Mouse (Mus musculus): ENCODE results near the gene Tpk1.

Gene Tpk1

DNA sequence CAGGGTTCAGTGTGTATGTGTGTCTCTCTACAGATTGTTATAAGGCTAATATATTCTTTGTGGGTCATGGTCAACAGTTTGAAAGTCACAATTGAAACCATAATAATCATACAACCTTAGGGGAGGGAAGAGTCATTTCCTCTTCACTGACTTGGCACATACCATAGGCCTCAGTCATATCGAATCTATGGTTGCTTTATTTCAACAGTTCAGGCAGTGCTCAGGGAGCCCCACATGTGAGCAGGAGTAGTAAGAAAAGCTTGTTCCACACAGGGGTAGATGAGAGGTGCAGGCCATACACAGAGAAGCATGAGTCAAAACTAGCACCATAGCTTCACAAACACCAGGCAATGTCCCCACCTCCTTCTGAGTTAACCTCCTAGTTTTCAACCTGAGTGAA lies 323.1 kb downstream of the Tpk1 start:
- no peak for DNase-seq

GRCm38 (mm10) chr6:43342386-43342785 lies 323.7 kb downstream of the Tpk1 start:
- DNase-seq: no peak

GRCm38 (mm10) chr6:43338804-43339203 lies 327.3 kb downstream of the Tpk1 start:
- no peak for DNase-seq

DNA sequence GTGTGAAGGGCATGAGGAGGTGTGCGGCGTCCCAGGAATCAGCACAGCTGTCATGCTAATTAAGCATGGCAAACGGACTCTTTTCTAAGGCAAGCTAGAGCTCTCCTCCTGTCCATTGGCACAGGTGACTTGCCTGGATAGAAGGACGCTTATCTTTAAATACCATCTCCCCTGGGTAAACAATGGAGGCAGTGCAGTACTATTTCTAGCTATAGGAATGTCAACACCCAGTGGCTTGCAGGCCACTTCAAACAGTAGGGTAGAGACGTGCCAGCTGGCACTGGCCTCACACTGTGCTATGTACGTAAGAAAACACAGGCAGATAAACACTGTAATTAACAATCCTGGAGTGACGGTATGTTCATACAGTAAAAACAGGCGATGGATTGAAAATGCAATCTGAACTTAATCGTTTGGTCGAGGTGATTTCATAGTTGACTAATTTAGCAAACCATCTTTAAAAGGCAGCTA lies 328.6 kb downstream of the Tpk1 start:
- DNase-seq: peak; percentile 73

DNA sequence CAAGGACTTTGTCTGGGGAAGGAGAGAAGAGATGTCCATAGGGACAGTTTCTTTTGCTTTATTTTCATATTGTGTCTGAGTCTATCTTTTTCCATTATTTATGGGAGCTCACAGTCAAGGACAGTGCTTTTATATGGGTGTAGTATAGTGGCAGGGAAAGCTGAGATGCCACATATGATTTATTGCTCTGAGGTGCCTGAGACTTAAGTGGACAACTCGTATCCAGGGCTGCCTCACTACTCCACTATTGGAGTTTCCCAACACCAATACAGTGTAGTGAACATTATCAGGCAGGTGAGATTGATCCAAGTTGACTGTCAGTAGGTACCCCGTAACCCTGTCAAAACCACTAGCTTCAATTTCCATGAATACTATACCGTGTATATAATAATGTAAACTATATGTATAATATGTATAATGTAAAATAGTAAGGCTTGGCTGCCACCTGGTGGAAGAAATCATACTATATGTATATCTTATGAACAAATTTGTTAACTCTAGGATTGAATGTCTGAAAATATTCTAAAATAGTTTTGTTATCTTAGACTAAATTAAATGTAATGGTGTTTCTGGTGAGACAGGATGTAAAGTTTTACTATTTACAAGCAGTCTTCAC lies 330.4 kb downstream of the Tpk1 start:
- no peak for DNase-seq

DNA sequence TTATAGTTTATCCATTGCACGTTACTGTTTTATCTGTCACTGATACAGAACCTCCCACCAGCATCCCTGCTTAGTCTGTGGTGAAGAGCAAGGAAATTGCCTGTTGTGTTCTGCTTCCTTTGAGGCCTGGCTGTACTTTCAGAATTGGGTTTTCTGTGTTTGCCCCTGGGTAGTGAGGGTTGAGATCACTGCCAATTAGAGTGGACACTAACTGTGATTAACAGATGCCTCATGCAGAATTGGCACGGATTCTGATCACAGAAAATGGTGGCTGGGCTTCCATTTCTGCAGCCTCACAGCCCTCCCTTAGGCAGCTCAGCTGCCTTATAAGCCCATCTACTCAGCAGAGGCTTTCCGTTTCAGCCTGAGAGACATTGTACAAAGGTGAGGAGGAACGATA lies 332.6 kb downstream of the Tpk1 start:
- peak; percentile 87 for DNase-seq

GRCm38 (mm10) chr6:43312961-43313656 lies 353.0 kb downstream of the Tpk1 start:
- no peak for DNase-seq

DNA sequence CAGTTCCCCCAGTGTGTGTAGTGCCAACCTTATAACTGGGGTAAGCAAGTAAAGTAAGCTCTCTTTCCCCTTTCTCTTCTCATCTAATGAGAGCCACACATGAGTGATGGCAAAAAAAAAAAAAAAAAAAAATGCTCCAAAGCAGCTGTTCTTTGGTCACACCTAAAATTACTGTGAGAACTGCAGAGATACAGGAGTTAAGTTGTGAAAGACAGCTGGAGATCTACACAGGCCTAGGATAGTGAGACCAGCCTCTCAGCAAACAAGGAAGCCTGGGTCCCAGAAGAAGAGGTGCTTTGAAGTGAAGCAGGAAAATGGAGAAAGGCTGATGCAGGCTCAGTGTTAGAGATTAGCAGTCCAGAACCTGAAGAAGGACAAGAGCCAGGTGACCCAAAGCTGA lies 353.5 kb downstream of the Tpk1 start:
- no peak for DNase-seq

GRCm38 (mm10) chr6:43310071-43310470 lies 356.0 kb downstream of the Tpk1 start:
- no peak for DNase-seq

DNA sequence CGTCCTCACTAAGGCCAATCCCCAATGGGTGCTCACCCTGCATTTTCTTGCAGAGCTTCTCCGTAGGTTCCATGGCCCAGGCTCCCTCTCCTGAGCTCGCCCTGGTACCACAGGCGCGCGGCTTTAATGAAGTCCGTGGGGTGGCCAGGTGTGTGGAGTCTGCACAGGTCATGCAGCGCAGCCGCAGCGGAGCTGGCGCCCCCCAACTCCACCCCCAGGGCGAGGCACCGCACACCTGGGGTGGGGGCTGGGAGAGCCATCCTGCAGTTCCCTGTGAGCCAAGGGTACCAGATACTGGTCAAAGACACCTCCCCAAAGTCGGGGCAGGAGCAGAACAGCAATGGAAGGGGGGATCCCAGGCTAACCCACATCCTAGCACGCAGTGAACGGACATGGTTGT lies 356.6 kb downstream of the Tpk1 start, which contains the start of gene Nobox:
Nobox (minus strand) TSS at position 101 of the 400 bp plus-strand sequence.
- no peak for DNase-seq

GRCm38 (mm10) chr6:43297508-43297850 lies 368.6 kb downstream of the Tpk1 start:
- DNase-seq: no peak

DNA sequence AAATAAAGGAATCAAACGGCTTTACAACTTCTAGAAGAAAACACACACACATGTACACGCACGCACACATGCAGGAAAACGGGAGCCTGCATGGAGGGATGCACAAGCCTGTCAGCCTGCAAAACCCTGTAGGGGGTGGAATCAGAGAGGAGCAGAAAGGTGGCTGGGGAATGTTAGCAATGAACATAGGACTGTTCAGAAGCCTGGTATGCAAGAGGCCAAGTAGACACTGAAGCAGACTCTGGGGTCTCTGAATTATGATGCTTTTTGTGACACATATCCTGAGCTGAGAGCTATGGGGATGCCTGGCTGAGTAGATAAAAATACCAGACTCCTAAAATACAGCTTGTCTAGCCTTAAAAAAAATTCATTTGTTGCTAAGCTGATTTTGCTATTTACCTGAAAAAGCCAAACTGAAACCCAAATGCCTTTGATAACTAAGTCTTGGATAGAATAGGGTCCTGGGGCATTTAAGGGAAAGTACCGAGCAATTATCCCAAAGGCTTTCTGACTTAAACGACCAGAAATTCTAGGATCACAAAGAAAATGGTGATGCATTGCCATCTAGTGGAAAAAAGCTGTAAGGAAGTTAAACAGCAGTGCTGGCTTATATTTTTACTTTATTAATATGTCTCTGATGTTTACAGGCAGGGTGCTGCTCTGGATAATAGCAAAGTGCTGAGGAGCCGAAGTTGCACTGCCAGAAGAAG lies 369.1 kb downstream of the Tpk1 start:
- DNase-seq: peak; percentile 53

DNA sequence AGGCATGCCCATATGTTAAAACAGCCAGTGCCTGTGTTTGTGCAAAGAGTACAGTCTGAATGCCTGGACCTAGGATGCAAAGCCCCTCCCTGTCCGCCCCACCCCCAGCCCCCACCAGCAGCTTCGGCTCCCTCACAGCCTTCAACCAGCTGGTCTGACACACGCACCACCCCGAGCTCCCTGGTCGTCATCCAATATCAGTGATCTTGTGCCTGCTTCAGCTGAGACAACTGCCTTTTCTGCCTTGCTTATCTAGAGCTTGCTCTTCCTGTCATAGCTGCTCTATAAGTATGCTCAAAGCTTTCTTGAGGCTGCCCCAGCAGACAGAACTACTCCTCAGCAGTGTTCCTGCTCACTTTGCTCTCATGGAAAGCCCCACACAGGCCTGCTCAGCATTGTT lies 370.2 kb downstream of the Tpk1 start:
- no peak for DNase-seq
